Mouse (Mus musculus): Measurements from ENCODE around the gene Tex44.

The Tex44 gene

GRCm38 (mm10) chr1:86423879-86424278, 2.2 kb upstream of the Tex44 start:
- no peak for DNase-seq (ENCODE audit: low read depth)

GRCm38 (mm10) chr1:86424336-86424735, 1.8 kb upstream of the Tex44 start:
- no peak for DNase-seq (ENCODE audit: low read depth)

- DNase-seq (ENCODE audit: low read depth): no peak
Measured at GRCm38 (mm10) chr1:86424835-86425547, 1.1 kb upstream of the Tex44 start.

- peak; percentile 82 for DNase-seq (ENCODE audit: low read depth)
Measured at GRCm38 (mm10) chr1:86430056-86430455, 3.9 kb downstream of the Tex44 start.

- DNase-seq (ENCODE audit: low read depth): no peak
Measured at GRCm38 (mm10) chr1:86432778-86433177, 6.6 kb downstream of the Tex44 start.

- no peak for DNase-seq (ENCODE audit: low read depth)
Measured at GRCm38 (mm10) chr1:86433359-86433758, 7.2 kb downstream of the Tex44 start.

- DNase-seq (ENCODE audit: low read depth): no peak
Measured at GRCm38 (mm10) chr1:86434001-86434400, 7.9 kb downstream of the Tex44 start.

- peak; percentile 100 for DNase-seq (ENCODE audit: low read depth)
Measured at GRCm38 (mm10) chr1:86434439-86435201, 8.5 kb downstream of the Tex44 start.

GRCm38 (mm10) chr1:86435302-86435821, 9.2 kb downstream of the Tex44 start:
- DNase-seq (ENCODE audit: low read depth): no peak

GRCm38 (mm10) chr1:86437219-86438013, 11.3 kb downstream of the Tex44 start:
- DNase-seq (ENCODE audit: low read depth): no peak

GRCm38 (mm10) chr1:86438014-86438319, 11.8 kb downstream of the Tex44 start:
- no peak for DNase-seq (ENCODE audit: low read depth)

GRCm38 (mm10) chr1:86438501-86438900, 12.4 kb downstream of the Tex44 start:
- DNase-seq (ENCODE audit: low read depth): no peak

GRCm38 (mm10) chr1:86439487-86440170, 13.5 kb downstream of the Tex44 start:
- no peak for DNase-seq (ENCODE audit: low read depth)

- DNase-seq (ENCODE audit: low read depth): peak; percentile 92
Measured at GRCm38 (mm10) chr1:86440171-86440886, 14.2 kb downstream of the Tex44 start.

GRCm38 (mm10) chr1:86440887-86441723, 15.0 kb downstream of the Tex44 start:
- no peak for DNase-seq (ENCODE audit: low read depth)

GRCm38 (mm10) chr1:86441724-86441979, 15.5 kb downstream of the Tex44 start:
- DNase-seq (ENCODE audit: low read depth): no peak

GRCm38 (mm10) chr1:86441980-86442831, 16.1 kb downstream of the Tex44 start:
- peak; percentile 65 for DNase-seq (ENCODE audit: low read depth)

- no peak for DNase-seq (ENCODE audit: low read depth)
Measured at GRCm38 (mm10) chr1:86442832-86443231, 16.7 kb downstream of the Tex44 start.

GRCm38 (mm10) chr1:86443386-86444172, 17.4 kb downstream of the Tex44 start:
- no peak for DNase-seq (ENCODE audit: low read depth)

Measured in c-Kit-positive CD71-negative TER-119-negative erythroid progenitor cells, embryonic 14.5 days (primary cell).